Mouse (Mus musculus) heart, postnatal 36 days (tissue): Measurements from ENCODE around the gene Ddx19a. TPM values are rescaled to one million over a fixed set of nuclear protein-coding genes. Genes with fewer than 3 reads are reported as not detected.
A peak's percentile ranks its signal among the peaks of the same experiment; 100 is the strongest.
"Not testable (repeated sequence)": the region's sequence is repeated elsewhere in the genome, so short reads cannot be mapped to it uniquely, and the experiment has no call there.

Source experiments
- DNase-seq, 2 experiments: peaks; one replicate each; pipeline ENCODE4 v3.0.0; 2021 to 2022
- intact Hi-C: fragments of 180-260 bp; cut with DNase I; formaldehyde crosslinking; loops from one replicate; pipeline ENCODE4 v1.15.1; 2025
- total RNA-seq, 2 experiments: library from RNA; stranded (reverse); gene quantifications; 2 replicates each; pipeline ENCODE4 v1.2.3; 2021

Gene Ddx19a
- total RNA-seq, 2 experiments from 2014 or later: 34.2 to 35.4 TPM

- intact Hi-C loops, DNase-seq: not testable (repeated sequence)
These were observed 19.6 kb downstream of the Ddx19a start for GRCm38 (mm10) chr8:110977987-110978386.

GRCm38 (mm10) chr8:110976532-110976931, 21.1 kb downstream of the Ddx19a start:
- intact Hi-C loops, DNase-seq: not testable (repeated sequence)

DNA sequence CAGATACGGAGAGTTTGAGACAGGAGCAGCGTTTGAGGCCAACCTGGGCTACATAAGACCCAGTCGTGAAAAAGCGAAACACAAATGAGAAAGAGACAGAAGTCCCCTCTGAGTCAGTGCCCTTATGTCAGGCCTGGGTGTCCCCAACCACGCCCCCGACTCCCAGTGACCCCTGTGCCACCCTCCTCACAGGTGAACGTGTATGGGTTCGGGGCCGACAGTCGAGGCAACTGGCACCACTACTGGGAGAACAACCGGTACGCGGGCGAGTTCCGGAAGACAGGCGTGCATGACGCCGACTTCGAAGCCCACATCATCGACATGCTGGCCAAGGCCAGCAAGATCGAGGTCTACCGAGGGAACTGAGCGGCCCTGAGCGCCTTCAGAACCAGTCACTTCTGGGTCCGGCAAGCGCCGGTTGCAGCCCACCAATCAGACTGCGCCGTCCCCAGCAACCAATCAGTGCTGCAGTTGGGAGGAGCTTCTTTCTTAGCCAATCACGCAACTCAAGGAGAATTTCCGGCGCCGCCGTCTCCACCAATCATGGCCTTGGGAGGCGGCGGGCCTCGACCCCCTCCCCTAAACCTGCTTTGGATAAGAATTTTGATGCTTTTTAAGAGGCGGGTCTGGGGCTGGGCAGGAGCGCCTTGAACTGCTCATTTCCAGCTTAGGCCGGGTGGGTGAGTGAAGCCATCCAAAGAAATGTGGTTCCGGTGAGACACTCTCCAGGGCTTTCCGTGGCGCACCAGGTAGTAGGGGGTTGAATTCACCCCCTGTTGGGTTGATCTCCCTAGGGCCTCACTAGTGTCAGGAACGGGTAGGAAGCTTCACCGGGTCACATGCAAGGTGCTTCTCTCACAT, 27.5 kb downstream of the Ddx19a start:
- DNase-seq: peak; percentile 78 to 83
- intact Hi-C loops: loop anchor here (1.0 kb wide), 1 partner anchor 67 kb away; no protein-coding TSS in a partner anchor

DNA sequence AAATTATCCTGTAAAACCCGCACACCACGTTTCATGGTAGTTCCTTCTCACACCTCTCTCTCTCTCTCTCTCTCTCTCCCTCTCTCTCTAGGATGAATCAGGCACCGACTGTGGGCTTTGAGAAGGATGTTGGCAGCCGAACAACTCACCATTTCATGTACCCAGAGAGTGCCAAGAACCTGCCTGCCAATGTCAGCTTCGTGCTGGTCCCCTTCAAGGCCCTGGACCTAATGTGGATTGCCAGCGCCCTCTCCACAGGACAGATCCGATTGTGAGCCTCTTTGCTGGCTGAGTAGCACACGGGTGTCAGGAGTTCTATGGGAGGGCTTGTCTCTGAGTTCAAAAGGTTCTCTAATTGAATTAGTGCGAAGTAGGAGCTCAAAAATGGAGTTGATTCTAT, 30.3 kb downstream of the Ddx19a start:
- DNase-seq: no peak
- intact Hi-C loops: no loop called here

DNA sequence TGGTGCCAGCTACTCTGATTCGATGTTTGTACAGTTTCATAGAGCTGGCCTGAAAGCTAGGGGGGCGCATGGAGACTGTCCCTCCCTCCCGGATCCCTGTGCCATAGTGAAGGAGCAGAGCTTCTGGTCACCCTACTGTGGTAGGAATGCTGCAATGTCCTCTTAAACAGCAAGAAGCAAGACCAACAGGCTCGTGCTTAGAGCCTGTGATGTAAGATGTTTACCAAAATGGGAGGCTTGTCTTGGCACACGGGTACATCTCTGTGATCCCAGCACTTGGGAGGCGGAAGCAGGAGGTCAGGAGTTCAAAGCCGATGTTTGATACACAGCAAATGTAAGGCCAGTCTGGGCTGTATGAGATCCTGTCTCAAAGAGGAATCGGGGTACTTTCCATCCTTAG, 31.0 kb downstream of the Ddx19a start:
- intact Hi-C loops: no loop called here
- no peak for DNase-seq

GRCm38 (mm10) chr8:110965594-110965993, 32.0 kb downstream of the Ddx19a start:
- intact Hi-C loops: loop anchor here (2.0 kb wide), 2 partner anchors 47 to 63 kb away; partner anchors contain the start of genes Fuk and St3gal2
- DNase-seq: peak; percentile 80 to 89

DNA sequence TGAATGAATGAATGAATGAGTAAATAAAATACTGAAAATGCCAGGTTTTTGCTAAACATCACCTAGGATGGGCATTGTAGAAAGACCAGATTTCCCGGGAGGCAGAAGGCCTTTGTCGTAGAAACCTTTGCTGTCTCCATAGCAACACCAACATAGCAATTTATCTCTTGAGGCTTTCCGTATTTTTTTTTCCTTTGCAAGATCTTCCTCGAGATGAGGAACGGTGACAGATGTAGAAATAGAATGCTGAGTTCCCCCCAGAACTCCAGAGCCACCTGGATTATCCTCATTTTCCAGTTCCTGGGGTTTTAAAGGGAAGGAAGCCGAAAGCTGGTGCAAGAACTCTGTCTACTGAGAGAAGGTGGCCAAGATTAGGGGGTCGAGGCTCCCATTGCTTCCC, 32.9 kb downstream of the Ddx19a start:
- intact Hi-C loops: loop anchor here (2.0 kb wide), 2 partner anchors 46 to 62 kb away; partner anchors contain the start of genes Fuk and St3gal2
- DNase-seq: no peak

DNA sequence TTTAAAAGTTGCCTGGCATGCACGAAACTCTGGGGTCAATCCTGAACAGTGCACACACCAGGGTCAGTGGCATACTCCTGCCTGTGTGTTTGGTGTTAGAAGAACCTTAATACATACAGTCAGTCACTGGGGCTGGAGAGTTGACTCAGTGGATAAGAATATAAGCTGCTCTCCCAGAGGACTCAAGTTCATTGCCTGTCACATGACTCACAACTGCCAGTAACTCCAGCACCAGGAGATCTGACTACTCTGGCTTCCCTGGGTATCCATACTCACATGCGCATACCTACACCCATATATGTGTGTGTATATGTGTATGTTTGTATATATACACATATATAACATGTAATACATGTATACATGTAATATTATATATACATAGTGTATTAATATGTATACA, 34.5 kb downstream of the Ddx19a start:
- no peak for DNase-seq
- intact Hi-C loops: no loop called here

- no peak for DNase-seq
- intact Hi-C loops: no loop called here
These were observed 37.7 kb downstream of the Ddx19a start for GRCm38 (mm10) chr8:110959906-110960305.

DNA sequence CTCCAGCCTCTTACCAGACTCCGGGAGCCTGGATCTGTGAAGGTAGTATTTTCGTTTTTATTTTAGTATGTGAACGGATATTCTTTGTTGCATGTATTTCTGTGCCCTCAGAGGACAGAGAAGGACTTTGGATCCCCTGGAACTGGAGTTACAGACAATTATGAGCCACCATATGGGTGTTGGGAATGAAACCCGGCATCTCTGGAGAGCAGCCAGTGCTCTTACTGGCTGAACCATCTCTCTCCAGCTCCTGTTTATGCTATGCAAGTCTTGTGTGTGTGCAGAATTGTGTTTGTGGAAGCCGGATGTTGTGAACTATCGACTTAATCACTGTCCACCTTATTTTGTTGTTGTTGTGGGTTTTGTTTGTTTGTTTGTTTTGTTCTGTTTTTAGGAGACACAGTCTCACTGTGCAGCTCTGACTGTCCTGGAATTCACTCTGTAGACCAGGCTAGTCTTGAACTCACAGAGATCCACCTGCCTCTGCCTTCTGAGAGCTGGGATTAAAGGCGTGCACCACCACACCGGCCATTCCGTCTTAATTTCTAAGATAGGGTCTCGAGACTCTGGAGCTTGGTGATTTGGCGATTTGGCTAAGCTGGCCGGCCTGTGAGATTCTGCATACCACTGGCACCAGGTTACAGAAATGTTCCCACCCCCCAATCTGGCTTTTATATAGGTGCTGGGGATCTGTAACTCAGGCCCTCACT, 38.4 kb downstream of the Ddx19a start:
- intact Hi-C loops: no loop called here
- DNase-seq: no peak

DNA sequence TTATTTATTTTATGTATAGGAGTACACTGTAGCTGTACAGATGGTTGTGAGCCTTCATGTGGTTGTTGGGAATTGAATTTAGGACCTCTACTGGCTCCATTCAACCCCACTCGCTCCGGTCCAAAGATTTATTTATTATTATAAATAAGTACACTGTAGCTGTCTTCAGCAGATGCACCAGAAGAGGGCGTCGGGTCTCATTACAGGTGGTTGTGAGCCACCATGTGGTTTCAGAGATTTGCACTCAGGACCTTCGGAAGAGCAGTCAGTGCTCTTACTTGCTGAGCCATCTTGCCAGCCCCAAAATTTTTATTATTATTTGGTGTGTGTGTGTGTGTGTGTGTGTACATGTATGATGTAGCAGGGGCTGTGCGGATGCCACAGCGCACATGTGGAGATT, 39.0 kb downstream of the Ddx19a start:
- DNase-seq, intact Hi-C loops: not testable (repeated sequence)

DNA sequence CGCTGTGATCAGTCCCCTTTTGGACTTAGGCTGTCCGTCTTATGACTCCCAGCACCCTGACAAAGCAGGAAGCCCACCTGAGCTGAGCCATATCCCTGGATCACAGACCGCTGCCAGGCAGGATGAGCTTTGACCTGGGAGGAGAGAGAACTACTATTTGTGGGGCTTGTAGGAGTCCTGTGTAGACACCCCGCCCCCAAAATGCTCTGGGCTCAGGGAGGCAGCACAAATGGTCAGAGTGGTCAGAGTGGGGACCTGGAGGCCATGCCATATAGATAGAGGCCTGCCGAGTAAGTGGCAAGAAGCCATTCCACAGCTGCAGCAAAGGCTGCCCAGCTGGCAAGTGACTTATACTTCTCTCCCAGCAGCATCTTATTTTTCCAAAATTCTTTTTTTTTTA, 39.5 kb downstream of the Ddx19a start:
- intact Hi-C loops: no loop called here
- DNase-seq: no peak

DNA sequence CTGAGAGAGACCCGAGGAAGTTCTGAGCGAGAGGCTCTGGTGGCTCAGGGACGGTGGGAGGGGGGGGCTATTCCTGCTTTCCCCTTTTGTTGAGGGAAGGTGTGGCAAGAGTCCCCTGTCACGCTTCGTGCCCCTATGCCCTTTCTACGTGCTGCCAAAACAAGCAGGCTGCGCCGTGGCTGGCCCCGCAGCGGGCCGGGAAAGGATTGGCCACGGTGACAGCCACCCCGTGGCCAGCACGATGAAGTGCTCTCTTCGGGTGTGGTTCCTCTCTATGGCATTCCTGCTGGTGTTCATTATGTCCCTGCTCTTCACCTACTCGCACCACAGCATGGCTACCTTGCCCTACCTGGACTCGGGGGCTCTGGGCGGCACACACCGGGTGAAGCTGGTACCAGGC, 40.1 kb downstream of the Ddx19a start:
- no peak for DNase-seq

DNA sequence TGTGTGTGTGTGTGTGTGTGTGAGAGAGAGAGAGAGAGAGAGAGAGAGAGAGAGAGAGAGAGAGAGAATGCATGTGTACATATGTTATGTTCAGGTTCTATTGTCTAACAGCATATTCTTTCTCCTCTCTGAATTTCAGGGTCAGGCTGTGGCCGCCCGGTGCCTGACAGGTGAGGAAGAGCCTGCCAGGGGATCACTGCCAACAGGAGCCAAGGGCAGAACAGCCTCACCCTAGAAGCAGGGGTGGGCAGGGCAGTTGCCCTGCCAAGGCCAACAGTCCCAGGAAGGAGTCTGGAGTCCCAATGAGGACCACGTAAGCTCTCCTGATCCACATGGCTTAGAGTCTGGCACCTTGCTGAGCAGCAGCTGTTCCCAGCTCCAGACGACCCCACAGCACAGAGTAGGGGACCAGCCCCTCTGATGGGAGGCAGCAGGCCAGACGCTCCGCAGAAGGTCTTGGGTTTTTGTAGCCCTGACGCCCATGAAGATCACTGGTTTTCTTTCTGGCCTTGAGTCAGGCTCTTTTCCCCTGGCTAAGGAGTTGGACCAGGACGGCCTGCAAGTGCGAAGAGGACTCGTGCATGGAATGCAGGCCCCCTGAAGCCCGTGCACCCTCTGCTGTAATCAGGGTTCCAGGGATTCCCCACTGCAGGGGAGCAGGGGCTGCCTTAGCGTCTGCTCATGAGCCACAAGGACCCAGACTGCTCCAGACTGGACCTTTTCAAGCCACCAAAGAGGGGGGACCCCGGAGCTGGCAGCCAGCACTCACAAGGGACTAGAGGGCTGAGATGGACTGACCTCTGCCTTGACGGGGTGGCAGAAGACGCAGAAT, 40.8 kb downstream of the Ddx19a start:
- no peak for DNase-seq
- intact Hi-C loops: no loop called here

More for the DNA sequence above, 40.1 kb downstream of the Ddx19a start:
- intact Hi-C loops: no loop called here

- no peak for DNase-seq
- intact Hi-C loops: no loop called here
These were observed 42.8 kb downstream of the Ddx19a start for GRCm38 (mm10) chr8:110954776-110955175.

GRCm38 (mm10) chr8:110950065-110950484, 47.5 kb downstream of the Ddx19a start:
- DNase-seq: peak; percentile 55 to 68
- intact Hi-C loops: no loop called here

GRCm38 (mm10) chr8:110945716-110946115, 51.9 kb downstream of the Ddx19a start:
- intact Hi-C loops: no loop called here
- no peak for DNase-seq

- DNase-seq: no peak
These were observed 53.2 kb downstream of the Ddx19a start for GRCm38 (mm10) chr8:110944276-110944876.

GRCm38 (mm10) chr8:110941453-110941948, 56.1 kb downstream of the Ddx19a start:
- DNase-seq: peak; percentile 78 to 83
- intact Hi-C loops: no loop called here

More at GRCm38 (mm10) chr8:110944276-110944876, 53.2 kb downstream of the Ddx19a start:
- intact Hi-C loops: no loop called here
